Mouse (Mus musculus) liver, embryonic 13.5 days (tissue): ENCODE data around the gene Smim13. TPM values are rescaled to one million over a fixed set of nuclear protein-coding genes. Genes with fewer than 3 reads are reported as not detected.

Experiments
- polyA plus RNA-seq: library from polyadenylated mRNA; unstranded; fragments of >200 nt; fragmentation: Nextera tagmentation; extraction: Ambion mirVana; gene quantifications from 2 replicates; pipeline ENCODE4 v1.2.1, GENCODE M21; 2015

Smim13 gene
- polyA plus RNA-seq, 1 experiment from 2014 or later = 5.4 TPM

Other genes with a start within 250 kb of the Smim13 start
- gene Pak1ip1, start 248.8 kb upstream of the Smim13 start, polyA plus RNA-seq = 76.6 and 81.3 TPM in 2 replicates
- 859 and 925 TPM in 2 replicates for gene Tmem14c, start 233.6 kb upstream of the Smim13 start, polyA plus RNA-seq
- 0.20 and 0.21 TPM in 2 replicates for gene Mak, start 170.1 kb upstream of the Smim13 start, polyA plus RNA-seq
- not detected in 2 replicates for gene Gcm2, start 138.8 kb upstream of the Smim13 start, polyA plus RNA-seq
- not detected in 2 replicates for gene Sycp2l, start 135.5 kb upstream of the Smim13 start, polyA plus RNA-seq
- gene Elovl2, start 29.4 kb upstream of the Smim13 start, polyA plus RNA-seq = 24.3 and 34.8 TPM in 2 replicates
- gene Gm17364, start 24.1 kb downstream of the Smim13 start, polyA plus RNA-seq = not detected in 2 replicates
- gene Nedd9, start 237.5 kb downstream of the Smim13 start, polyA plus RNA-seq = 1.5 and 2.1 TPM in 2 replicates